Mouse (Mus musculus) heart, postnatal 36 days (tissue): ENCODE measurements around the gene Gas7. TPM values are rescaled to one million over a fixed set of nuclear protein-coding genes. Genes with fewer than 3 reads are reported as not detected.

Experiments
- DNase-seq, 2 experiments: peaks; one replicate each; pipeline ENCODE4 v3.0.0; 2021 to 2022
- intact Hi-C: fragments of 180-260 bp; cut with DNase I; formaldehyde crosslinking; loops from one replicate; pipeline ENCODE4 v1.15.1; 2025
- total RNA-seq, 2 experiments: library from RNA; stranded (reverse); gene quantifications; 2 replicates each; pipeline ENCODE4 v1.2.3; 2021

Gas7 gene
- total RNA-seq, 2 experiments from 2014 or later, result 10.2 to 10.3 TPM

GRCm38 (mm10) chr11:67602711-67603369, 147.6 kb downstream of the Gas7 start:
- DNase-seq, result no peak
- intact Hi-C loops, result no loop called here

DNA sequence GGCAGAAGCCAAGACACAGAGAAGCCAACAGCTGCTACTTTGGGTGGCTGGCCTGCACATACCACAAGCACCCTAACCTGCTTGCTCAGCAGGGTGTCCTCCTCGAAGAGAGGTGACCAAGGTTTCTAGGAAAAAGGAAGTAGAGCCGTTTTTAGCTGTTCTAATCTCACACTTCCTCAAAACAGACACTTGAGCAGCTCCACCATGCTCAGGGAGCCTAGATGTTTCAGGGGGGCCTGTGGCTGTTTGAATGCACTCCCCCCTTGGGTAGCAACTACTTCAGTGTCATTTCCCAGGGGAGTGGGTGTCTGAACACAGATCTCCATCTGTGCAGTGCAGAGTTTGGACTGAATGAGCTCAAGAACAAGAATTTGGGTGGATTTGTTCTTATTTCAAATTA, 149.2 kb downstream of the Gas7 start:
- intact Hi-C loops, result no loop called here
- no peak for DNase-seq

- no peak for DNase-seq
- intact Hi-C loops, result no loop called here
Measured at GRCm38 (mm10) chr11:67608114-67608683, 153.0 kb downstream of the Gas7 start.

- intact Hi-C loops, result no loop called here
- DNase-seq, result no peak
Measured at GRCm38 (mm10) chr11:67612158-67612839, 157.1 kb downstream of the Gas7 start.

DNA sequence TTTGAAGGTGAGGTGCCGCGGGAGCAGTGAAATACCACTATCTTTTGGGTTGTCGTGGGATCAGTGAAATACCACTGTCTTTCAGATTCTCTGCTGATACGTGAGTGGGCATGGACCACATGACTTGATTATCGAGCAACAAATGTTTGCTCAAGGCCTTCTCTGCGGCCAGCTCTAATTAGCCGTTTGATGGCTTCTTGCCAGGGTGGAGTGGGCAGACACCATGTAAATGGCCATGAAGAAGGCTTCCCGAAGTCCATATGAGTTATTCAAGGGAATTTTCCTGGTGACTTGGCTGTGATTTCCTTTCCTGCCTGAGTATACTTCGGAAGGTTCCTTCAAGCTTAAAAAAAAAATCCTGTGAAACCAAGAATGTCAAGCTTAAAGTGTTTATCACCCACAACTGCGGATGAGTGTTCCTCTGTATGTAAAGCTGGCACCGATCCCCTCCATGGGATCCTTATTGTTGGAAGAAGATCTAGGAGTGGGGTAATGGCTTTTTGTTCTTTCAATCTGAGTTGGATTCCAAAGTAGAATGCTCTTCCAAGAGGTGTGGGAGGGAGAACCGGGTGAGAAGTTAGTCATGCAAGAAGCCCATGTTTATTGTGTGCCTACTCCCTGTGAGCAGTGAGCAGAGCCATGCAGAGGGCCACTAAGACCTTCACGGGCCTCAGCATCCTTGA, 161.5 kb downstream of the Gas7 start:
- intact Hi-C loops, result no loop called here

DNA sequence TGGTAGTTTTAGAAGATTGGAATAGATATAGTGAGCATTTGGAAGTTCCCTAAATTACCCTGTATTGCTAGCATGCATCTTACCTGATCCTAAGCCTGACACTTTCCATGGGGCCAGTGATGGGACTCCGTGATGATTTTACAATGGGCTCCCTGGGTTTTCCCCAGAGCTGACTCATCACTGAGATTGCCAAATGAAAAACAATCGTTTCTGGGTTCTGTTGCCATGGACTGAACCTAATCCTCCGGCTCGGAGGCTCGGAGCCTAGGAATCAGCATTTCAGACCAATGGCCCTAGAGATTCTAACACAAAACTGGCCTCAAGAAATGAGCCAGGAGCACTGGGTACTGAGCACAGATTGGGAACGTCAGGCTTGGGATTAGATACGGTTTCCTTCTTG, 167.1 kb downstream of the Gas7 start:
- no peak for DNase-seq
- intact Hi-C loops, result no loop called here

More for the DNA sequence above, 161.5 kb downstream of the Gas7 start:
- DNase-seq, result no peak

GRCm38 (mm10) chr11:67627179-67627578, 171.9 kb downstream of the Gas7 start:
- DNase-seq, result no peak
- intact Hi-C loops, result no loop called here

GRCm38 (mm10) chr11:67628522-67628921, 173.3 kb downstream of the Gas7 start:
- DNase-seq, result no peak
- intact Hi-C loops, result no loop called here

GRCm38 (mm10) chr11:67632906-67633305, 177.7 kb downstream of the Gas7 start:
- intact Hi-C loops, result no loop called here
- DNase-seq, result no peak

DNA sequence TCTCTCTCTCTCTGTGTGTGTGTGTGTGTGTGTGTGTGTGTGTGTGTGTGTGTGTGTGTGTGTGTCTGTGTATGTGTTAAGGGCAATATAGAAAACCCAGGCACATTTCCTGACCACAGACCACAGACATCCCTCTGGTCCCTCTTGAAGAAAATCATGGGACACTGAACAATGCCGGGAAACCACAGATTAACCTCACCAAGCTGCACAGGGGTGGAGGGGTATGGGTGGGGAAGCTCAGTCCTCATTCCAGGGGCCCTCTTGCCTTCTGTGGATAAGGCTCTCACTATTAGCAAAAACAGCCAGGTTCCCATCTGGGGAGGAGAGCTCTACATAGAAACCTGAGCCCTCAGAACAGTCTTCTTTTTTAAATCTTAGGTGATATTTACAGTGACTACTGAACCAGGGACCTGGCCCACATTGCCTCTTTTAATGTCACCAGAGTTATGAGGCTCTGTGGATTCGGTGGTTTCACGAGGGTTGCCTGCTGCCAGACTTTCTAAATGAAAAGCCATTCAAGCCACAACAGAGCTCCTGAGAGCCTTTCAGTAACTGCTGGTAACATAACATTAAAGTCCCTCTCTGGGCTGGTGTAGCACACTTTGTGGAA, 178.5 kb downstream of the Gas7 start:
- DNase-seq, result no peak
- intact Hi-C loops, result no loop called here

DNA sequence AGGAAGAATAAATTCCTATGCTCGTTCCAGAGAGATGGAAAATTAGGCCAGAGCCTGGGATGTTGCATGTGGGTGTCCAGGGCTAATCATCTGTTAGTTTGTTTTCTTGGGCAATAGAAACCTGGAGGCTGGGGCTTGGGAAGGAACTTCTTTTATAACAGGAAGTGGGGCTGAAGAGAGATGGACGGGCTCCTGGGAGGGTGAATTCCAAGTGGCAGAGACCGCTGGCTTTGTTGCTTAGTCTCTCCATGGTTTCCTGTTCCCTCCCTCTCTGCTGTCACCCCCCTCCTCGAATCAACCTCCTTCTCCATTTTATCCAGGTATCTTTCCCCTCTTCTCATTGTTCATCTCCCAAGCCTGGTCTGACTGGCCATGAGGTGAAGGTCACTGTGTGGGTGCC, 181.0 kb downstream of the Gas7 start:
- intact Hi-C loops, result no loop called here

DNA sequence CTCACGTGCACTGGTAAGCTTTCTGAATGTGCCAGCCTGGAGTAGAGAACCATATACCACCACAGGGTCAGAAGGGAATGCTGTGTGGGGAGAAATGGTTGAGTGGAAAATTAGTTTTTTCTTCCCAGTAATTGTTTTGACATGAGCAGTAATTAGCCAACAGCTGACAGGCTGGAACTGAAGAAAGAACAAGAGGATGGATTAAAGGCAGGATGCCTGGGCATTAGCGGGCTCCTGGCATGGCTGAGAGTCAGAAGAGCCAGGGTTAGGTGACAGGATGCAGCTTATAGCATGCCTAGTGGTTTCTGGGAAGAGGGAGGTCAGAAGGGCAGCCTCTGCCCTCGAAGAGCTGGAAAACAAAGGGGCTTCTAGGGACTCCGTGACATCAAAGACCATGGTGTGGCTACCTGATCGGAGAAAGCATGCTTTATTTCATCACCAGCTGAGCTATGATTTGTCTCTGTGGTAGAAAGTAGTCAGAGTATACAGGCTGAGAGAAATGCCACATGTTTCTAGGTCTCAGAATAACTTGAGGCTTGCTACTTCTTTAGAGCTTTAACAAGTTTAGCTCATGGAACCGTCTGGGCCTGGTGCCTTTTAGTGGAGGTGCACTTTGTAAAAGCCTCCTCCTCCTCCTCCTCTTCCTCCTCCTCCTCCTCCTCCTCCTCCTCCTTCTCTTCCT, 181.8 kb downstream of the Gas7 start:
- DNase-seq, result no peak
- intact Hi-C loops, result no loop called here

More for the DNA sequence above, 181.0 kb downstream of the Gas7 start:
- DNase-seq, result no peak

- DNase-seq, result no peak
- intact Hi-C loops, result no loop called here
Measured at GRCm38 (mm10) chr11:67638401-67638800, 183.2 kb downstream of the Gas7 start.

DNA sequence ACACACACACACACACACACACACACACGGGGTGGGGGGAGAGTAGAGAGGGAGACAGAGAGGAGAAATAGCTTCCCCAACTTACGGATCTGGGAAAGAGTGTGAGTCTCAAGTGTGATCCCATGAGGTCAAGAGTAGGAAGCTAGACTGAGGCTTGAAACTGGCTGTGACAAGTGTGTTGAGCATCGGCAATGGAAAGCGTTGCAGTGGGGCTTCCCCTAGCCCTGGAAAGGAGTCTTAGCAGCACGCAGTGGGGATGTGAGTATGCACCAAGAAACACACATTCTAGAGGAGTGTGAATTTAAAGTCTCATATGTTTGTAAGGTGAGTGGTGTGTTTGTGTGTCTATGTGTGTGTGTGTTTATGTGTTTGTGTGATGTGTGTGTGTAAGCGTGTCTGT, 185.1 kb downstream of the Gas7 start:
- intact Hi-C loops, result no loop called here
- no peak for DNase-seq

- intact Hi-C loops, result no loop called here
- DNase-seq, result no peak
Measured at GRCm38 (mm10) chr11:67642421-67642820, 187.2 kb downstream of the Gas7 start.

- DNase-seq, result no peak
- intact Hi-C loops, result no loop called here
Measured at GRCm38 (mm10) chr11:67642835-67643234, 187.6 kb downstream of the Gas7 start.

- DNase-seq, result no peak
- intact Hi-C loops, result no loop called here
Measured at GRCm38 (mm10) chr11:67643465-67643864, 188.2 kb downstream of the Gas7 start.

DNA sequence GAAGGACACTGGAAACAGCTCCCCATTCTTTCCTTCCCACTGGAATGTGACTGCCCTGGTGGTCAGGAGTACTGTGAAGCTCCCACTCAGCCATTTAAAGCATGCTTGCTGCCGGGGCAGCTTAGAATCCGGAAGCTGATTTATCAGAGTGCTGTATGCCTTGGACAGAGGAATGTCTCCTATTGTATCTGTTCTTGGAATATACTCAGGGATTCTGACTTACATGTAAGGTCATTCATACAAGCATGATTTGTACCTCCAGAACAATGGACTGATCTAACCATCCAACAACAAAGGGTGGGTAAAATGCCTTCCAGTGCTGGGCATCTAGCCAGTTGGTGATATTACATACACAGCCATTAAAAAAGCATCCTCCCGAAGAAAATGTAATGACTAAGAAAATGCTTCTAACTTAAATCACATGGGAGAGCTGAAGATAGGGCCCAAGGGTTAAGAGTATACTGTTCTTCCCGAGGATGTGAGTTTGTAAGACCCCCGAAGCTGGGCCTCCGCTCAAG, 189.5 kb downstream of the Gas7 start:
- no peak for DNase-seq
- intact Hi-C loops, result loop anchor here (5.0 kb wide), 2 partner anchors 107 to 532 kb away; no protein-coding TSS in a partner anchor

DNA sequence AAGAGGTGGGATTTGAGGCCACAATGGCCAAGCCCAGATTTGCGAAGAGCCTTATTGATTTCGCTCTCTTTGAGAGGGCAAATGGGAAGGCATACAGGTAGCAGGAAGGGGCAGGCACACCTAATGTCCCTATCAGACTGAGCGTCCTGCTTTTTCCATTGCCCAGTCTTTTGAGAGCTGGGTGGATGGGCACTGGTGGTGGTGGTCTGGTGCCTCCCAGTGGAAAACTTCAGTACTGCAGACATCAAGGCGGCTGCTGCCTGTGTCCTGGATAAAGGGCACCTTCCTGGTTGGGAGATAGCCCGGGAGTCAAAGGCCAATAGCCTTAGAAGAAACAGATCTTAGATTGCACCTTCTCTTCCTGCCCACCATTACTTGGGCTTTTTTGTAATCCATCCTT, 192.5 kb downstream of the Gas7 start:
- DNase-seq, result peak; percentile 81 to 82
- intact Hi-C loops, result loop anchor here (1.0 to 5.0 kb wide), 5 partner anchors 110 to 535 kb away; no protein-coding TSS in a partner anchor
